Mouse (Mus musculus) fibroblast of lung, adult 2 months (primary cell): ENCODE measurements around the gene Selenoo.

Experiments
- DNase-seq: peaks from one replicate; pipeline ENCODE4 v3.0.0-alpha.2; 2011; ENCODE audit warnings: low read depth

Selenoo gene

GRCm38 (mm10) chr15:89126622-89127021, 37.7 kb downstream of the Selenoo start:
- DNase-seq = no peak

DNA sequence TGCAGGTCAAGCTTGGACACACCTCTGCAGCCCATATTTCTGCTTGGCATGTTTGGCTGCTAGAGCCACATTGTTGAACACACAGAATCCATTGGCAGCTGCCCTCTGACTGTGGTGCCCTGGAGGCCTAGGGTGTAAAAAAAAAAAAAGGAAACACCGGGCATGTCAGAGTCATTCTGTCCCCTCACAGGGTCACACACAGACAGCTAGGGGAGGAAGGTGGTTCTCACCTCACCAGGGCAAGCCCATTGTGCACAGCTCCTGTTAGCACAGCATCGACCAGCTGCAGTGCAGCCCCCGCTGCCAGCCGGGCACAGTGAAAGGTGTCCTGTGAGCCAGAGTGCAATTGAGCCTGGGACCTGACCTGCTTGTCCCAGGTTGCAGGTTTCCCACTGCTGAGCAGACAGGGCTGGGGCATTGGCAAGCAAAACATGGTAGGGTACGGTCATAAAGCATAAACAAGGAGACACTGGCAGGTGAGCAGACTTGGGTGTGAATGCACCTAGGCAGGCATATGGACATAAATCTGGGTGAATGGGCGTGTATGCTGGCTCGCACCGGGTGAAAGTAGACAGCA, 38.6 kb downstream of the Selenoo start:
- DNase-seq = no peak

- peak; percentile 59 for DNase-seq
These were observed 39.8 kb downstream of the Selenoo start, which contains the start of gene Hdac10 for GRCm38 (mm10) chr15:89128382-89129350. Hdac10 (minus strand) TSS chr15:89128700.

- DNase-seq = no peak
These were observed 41.4 kb downstream of the Selenoo start for GRCm38 (mm10) chr15:89130245-89130644.

GRCm38 (mm10) chr15:89131316-89131715, 42.4 kb downstream of the Selenoo start:
- no peak for DNase-seq

DNA sequence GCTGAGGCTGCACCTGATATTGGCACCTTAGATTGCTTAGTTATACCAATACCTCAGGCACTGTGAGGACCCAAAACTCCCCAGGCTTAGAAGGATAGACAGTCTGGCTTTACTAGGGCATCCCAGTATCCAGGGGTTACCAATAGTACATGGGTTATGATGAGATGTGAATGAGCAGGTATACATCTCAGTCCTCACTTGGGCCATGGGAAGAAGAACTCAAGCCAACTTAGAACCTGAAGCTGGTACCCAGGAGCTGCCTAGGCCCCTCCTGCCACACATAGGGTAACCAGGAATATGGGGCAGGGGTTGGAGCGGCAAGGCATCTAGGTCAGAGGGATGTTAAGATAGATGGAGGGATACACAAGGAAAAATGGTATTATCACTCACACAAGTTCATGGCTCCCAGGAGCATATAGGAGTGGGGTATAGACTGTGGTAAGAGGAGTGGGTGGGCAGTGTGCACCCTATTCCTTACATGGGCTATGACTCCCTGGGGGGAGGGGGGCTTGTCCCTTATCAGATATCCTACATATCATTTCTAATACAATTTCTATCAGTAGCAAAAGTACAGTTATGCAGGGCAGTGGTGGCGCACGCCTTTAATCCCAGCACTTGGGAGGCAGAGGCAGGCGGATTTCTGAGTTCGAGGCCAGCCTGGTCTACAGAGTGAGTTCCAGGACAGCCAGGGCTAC, 47.7 kb downstream of the Selenoo start:
- DNase-seq = no peak

GRCm38 (mm10) chr15:89137378-89138045, 48.6 kb downstream of the Selenoo start:
- no peak for DNase-seq

GRCm38 (mm10) chr15:89138046-89138405, 49.1 kb downstream of the Selenoo start:
- DNase-seq = no peak

DNA sequence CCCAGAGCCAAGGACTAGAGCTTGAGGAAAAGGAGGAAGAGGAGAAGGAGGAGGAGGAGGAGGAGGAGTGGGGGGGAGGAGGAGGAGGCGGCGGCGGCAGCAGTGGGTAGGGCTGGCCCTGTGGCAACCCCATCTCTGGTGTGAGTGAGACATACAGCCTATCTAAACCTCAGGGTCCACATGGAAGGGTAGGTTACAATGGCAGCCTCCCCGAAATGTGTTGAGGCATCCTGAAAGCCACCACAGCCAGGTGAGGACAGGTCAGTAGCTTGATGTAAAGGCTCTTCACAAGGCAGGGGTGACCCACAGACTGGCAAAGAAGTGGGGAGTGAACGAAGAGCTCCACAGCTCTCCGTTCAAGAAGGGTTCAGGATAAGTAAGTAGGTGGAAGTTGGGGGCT, 49.6 kb downstream of the Selenoo start:
- DNase-seq = no peak

DNA sequence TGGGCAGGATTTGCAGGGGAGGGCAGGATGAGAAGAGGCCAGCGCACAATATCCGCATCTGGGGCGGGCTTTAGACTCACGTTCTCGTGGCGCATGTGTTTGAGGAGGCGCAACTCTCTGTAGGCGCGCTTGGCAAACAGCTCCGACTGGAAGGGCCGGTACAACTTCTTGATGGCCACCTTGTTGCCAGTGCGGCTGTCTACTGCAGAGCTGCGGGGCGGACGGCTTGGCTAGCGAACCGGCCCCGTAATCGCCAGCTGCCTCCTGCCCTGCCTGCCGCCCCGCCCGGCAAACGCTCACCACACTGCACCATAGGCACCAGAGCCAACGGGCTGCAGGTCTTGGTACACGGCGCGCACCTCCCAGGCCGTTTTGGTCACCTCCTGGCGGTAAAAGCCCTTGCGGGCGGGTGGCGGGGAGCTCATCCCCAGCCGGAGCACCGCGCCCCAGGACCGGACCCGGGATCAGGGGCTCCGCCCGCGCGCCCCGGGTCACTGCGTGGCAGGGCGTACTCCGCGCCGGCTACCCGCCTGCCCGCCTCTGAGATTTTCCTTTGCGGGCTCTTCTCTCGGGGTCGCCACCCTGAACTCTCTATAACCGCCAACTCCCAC, 51.3 kb downstream of the Selenoo start:
- DNase-seq = no peak

- no peak for DNase-seq
These were observed 51.9 kb downstream of the Selenoo start, which contains the start of gene Mapk12 for GRCm38 (mm10) chr15:89140659-89141252. Mapk12 (minus strand) TSS chr15:89140703.

DNA sequence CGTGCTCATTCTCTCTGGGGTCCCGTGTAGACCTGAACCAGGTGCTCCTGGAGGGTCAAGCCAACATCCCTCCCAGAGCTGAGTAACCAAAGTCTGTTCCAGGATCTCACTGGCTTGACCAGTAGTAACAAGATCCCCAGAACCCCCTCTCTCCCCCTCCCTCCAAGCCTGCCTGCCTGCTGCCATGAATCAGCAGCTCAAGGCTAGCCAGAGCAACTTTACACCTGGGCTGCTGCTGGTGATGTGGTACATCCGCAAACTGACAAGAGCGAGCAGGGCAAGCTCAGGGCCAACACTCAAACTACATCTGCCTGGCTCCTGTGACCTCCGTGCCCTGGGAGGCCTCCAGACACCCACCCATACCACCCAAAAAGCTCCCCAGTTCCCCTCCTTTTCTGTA, 52.6 kb downstream of the Selenoo start:
- no peak for DNase-seq

GRCm38 (mm10) chr15:89141905-89142304, 53.0 kb downstream of the Selenoo start:
- no peak for DNase-seq

GRCm38 (mm10) chr15:89143134-89143533, 54.2 kb downstream of the Selenoo start:
- DNase-seq = no peak

DNA sequence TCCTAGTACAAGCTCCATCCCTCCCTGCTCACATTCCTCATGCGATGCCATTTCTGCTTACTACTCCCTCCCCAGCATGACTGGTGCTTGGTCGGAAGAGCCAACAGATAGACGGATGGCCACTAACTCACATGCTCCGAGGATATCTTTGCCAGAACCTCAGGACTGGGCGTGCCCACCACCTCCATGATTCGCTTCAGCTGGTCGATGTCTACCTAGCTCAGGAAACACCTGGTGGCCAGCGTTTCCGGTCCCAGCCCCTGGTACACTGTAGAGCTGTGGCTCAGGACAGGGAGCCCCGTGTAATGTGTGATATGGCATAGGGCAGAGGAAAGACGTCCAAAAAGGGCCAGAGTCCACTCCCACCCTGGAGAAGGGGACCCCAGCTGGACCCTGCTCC, 56.1 kb downstream of the Selenoo start:
- DNase-seq = no peak

GRCm38 (mm10) chr15:89145813-89146350, 57.0 kb downstream of the Selenoo start:
- DNase-seq = no peak

DNA sequence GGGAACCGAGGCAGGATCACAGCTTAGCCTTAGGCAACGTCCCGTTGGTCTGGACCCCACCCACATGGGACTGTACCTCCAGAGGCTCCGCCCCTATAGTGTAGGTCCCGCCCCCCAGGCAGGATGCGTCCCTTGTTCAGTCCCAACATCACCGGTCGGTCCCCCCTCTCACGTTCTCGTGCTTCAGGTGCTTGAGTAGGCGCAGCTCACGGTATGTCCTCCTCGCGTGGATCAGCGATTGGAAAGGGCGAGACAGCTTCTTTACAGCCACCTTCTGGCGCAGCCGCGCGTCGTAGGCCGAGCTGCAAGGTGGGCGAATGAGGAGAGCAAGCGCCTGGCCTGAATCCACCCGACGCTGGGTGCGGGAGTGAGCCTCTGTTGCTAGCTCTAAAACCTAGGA, 57.7 kb downstream of the Selenoo start:
- no peak for DNase-seq

GRCm38 (mm10) chr15:89147024-89147423, 58.1 kb downstream of the Selenoo start:
- no peak for DNase-seq

DNA sequence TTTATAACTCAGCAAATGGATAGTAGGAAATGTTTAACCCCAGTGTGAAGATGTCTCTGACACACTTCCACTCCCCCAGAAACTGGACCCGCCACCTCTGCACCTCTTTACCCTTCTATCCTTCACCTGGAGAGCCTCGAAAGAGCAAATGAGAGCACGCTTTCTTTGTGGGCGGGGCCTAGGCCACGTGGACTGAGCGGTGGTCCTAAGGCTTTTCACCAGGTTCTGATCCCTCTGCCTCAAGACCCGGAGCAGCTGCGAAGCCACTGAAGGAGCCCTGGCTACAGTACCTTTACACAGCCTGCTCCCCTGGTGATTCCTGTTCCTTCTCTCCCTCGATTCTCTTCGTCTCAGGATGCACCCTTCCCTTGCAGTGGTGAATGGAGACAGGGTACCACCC, 58.6 kb downstream of the Selenoo start:
- DNase-seq = no peak

- DNase-seq = no peak
These were observed 59.0 kb downstream of the Selenoo start for GRCm38 (mm10) chr15:89147895-89148294.
